Mouse (Mus musculus): Measurements from ENCODE around the gene Zbtb5. TPM values are rescaled to one million over a fixed set of nuclear protein-coding genes. Genes with fewer than 3 reads are reported as not detected.
"Not testable (repeated sequence)": the region's sequence is repeated elsewhere in the genome, so short reads cannot be mapped to it uniquely, and the experiment has no call there.

The Zbtb5 gene
- total RNA-seq (2021), result 1 to 10 TPM; 4.0 to 6.0 TPM
- long read RNA-seq, experiment 1, partial matches to known transcripts, result 1 of 1 reads
- long read RNA-seq, experiment 1, other reads (novel, unspliced or antisense), result 0 of 1 reads
- long read RNA-seq, experiment 2, full-length matches to known transcripts, result 5 of 9 reads
- long read RNA-seq, experiment 2, partial matches to known transcripts, result 4 of 9 reads
- long read RNA-seq, experiment 2, other reads (novel, unspliced or antisense), result 0 of 9 reads

DNA sequence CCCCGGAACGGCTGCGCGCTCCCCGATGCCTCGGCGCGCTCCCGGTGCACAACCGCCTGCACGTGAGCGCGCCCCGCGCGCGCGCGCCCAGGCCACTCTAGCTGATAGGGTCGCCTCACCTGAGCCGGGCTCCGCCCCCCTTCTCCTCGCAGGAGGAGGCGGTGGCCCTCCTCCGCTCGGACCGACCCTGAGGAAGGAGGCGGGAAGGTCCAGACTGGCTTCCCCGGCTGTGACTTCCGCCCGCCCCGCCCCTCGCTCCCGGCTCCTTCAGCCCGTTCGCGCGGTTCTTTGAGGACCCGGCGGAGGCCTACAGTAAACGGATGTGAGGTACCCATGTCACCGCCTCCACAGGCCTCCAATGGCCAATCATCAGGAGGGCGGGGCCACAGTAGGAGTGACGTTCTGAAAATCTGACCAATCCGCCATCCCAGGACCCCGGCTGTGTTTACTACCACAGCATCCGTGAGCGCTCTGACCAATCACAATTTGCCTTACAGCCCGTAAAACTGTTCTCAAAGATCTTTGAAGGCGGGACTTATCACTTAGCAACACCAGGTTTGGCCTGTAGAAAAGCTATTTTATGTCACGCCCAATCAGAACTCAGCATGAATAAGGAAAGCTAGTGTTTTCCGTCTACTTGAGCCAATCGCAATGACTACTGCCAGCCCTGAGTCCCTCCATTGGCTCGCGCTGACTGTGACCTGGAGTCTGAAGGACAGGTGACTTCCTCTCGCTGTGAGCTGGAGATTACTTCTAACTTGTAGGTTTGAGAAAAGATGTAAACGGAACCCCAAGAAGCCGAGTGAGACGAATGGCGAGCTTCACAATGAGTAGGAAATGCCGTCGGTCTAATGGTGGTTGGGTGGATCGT lies at the start of gene Zbtb5:
Gene Zbtb5, minus strand, starts transcription at position 308 of the 871 bp plus-strand sequence.
- intact Hi-C loops (cut with DNase I; ENCODE audit: low total_unique reads), result no loop called here
- peak; percentile 99 for DNase-seq

DNA sequence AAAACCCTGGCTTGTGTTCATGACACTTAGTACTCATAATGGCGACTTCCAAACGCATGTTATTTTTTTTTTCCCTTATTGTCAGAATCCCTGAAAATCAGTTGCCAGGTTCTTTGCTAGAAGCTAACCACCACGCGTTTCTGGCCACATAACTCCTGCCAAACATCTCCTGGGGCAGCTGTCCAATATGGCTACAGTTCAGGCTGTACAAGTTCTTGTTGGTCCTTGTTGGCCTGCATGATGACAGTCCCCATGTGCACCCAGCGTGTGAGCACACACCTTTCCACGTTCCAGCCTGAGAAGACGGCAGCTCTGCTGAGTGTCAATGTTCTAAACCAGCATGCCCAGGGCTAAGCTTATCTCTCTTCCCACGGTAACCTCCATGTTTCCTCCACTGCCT lies 43.2 kb upstream of the Zbtb5 start:
- intact Hi-C loops (cut with DNase I; ENCODE audit: low total_unique reads), result no loop called here
- peak; percentile 34 for DNase-seq

DNA sequence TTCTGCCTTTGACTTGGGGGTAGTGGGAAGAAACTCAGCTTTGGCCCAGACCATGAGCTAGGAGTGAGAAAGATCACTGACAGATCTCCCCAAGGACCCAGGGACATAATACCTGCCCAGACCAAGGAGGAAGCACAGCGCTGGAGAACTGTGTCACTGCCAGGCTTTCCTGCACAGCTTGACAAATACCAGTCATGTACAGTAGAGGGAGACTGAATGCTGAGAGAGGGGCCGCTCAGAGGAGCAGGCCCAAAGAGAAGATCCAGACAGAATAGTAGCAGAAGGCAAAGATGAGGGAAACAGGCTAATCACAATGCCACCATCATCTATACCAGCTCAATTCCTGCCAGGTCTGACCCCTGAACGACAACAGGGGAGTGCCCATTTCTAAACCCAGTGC lies 42.6 kb upstream of the Zbtb5 start:
- no peak for DNase-seq
- intact Hi-C loops (cut with DNase I; ENCODE audit: low total_unique reads), result no loop called here

DNA sequence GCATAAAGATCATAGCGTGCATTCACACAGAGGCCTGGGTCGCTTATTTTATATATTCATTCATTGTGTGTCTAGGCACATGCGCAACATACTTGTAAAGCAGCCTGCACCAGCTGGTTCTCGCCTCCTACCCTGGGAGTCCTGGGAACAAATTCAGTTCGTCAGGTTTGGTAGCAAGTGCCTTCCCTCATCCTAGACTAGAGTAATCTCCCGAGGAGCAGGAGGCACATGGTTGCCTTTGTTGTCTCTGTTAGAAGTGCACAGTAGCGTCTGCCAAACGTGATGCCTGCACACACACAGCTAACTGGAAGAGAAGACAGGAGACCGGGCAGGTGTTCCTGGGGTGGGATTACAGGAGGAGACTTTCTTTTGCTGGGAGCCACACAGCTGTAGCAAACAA lies 35.7 kb upstream of the Zbtb5 start:
- DNase-seq, result no peak
- intact Hi-C loops (cut with DNase I; ENCODE audit: low total_unique reads), result no loop called here

DNA sequence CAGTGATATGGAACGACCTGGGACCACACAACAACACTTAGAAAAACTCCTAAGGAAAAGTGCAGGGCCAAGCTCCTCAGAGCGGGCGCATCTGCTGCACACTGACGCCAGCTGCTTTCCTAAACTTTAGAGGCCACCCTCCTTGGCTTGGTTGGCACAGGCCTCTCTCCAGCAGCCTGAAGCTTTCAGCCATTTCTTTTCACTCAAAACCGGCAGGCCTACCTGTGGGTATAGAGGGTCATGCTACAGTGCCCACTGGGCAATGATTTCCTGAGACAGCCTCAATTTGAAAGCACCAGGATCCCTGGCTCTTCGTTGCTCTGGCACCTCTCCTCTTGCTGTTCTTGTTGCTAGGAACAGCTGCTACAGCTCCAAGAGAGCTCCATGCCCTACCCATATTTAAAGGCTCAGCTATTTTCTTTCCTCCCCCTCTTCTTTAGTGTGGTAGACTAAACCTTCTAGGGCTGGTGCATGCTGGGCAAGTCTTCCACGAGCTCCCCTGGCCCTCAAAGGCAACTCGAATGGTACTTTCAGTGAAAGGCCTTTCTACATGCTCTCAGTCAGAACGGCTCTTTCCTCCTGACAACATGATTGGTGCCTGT lies 35.2 kb upstream of the Zbtb5 start:
- DNase-seq, result no peak

DNA sequence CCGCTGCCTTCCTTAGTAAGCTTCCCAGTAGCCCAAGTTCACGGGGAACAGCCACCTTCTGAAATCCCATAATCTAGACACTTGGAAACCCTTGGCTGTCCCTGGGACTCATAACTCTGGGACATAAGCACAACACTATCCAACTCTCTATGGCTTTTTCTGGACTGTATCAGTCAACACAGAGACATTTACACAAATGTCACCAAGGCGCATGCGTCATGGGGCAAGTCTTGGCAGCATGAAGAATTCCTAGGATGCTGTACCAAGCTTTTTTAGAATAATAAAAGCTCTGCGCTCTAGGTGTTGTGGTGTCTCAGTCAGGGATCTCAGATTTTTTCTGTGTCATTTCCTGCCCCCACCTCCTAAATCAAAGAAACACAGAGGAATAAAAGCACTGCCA lies 34.5 kb upstream of the Zbtb5 start:
- intact Hi-C loops (cut with DNase I; ENCODE audit: low total_unique reads), result no loop called here
- no peak for DNase-seq

More for the DNA sequence above, 35.2 kb upstream of the Zbtb5 start:
- intact Hi-C loops (cut with DNase I; ENCODE audit: low total_unique reads), result no loop called here

DNA sequence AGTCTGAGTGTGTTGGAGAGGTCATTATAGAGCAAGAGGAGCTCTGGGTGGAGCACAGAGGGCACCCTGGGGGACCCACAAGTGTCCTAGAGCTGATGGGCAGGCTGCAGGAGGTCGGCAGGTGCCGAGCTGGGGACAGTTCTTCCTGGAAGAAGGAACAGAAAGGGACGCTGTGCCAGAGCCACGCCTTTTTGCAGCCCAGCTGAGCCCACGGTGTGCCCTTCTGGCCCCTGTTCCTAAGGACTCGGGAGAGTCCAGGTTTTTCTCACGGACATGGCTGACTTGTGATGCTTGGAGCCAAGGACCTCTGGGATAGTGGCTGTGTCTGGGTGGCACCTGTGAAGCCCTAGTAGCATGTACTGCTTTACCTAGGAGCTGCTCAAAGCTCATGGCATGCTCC lies 28.6 kb upstream of the Zbtb5 start:
- intact Hi-C loops (cut with DNase I; ENCODE audit: low total_unique reads), result no loop called here
- DNase-seq, result no peak

DNA sequence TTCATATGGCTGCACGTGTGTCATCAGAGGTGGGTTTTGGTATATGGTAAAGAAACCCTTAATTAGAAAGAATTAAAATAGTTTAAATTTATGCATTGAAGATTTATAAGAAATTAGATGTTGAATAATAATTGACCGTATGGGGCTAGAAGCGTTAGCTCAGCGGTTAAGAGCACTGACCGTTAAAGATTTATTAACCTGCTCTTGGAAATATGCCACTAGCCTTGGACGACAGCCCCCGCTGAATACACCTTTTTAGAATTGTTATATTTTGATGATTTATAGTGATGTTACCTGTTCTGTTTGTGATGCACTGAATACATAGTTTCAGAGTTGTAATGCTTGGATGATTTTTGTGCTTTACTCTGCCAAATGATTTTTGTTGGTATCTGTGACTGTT lies 27.3 kb upstream of the Zbtb5 start:
- DNase-seq; intact Hi-C loops (cut with DNase I; ENCODE audit: low total_unique reads): not testable (repeated sequence)

DNA sequence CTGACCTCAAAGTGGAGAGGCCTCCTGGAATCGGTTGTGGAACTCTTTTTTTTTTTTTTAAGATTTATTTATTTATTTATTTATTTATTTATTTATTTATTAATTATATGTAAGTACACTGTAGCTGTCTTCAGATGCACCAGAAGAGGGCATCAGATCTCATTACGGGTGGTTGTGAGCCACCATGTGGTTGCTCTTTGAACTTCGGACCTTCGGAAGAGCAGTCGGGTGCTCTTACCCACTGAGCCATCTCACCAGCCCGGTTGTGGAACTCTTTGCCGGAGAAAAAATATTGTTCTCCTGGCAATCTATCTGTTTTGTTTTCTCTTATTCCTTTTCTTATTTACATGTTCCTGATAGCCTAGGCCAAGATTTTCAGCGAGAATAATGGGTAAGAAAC lies 26.7 kb upstream of the Zbtb5 start:
- intact Hi-C loops (cut with DNase I; ENCODE audit: low total_unique reads); DNase-seq: not testable (repeated sequence)

DNA sequence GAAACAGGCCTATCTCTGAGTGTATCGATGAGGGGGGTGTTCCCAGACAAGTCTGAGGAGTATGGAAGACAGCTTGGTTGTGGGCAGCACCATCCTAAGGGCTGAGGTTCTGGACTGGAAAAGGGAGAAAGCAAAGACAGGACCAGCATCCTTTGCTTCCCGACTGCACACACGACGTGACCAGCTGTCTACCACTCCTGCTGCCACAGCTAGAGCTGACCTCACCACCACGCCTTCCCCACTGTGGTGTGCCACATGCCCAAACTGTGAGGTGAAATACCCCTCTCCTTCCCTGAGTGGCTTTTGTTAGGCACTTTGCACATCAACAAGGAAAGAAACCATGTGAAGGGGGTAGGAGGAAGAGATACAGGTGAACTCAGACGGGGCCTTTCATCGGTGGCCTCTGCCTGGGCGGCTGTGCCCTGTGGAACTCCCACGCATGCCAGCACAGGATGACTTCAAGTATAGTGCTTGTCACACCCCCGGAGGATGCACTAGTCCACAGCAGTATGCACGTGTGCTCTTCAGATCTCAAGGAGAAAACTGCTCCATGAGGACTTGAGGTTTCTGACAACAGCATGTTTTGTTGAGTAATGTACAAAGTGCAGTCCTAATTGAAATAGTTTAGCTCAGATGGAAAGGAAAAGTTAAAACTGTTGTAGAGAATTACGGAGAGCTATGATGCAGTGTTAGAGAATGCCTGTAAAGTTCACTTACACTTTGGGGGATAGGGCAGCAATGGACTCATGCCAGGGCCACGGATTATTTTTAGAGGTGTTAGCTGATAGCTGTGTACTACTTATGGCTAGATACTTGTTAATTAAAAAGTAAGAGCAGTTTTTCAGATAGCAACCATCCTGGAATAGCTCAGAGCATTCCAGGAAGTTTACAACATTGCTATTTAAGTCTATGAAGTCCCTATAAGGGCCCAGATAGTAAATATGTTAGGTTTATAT lies 25.5 kb upstream of the Zbtb5 start:
- DNase-seq, result no peak
- intact Hi-C loops (cut with DNase I; ENCODE audit: low total_unique reads), result no loop called here

DNA sequence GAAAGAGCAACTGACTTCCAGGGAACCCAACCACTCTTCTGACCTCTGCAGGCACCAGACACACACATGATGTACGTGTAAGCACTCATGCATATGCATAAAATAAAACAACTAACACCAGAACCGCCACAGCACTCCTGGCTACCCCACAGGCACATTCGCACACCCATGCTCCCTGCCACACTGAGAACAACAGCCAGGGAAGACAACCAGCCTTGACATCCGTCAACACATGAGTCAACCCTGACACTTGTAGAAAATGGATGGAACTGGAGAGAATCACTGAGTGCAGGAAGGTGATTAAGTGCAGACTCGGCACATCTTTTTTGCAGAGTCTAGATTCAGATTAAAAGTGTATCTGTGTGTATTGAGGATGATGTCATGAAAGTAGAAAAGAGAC lies 24.4 kb upstream of the Zbtb5 start:
- no peak for DNase-seq
- intact Hi-C loops (cut with DNase I; ENCODE audit: low total_unique reads), result no loop called here

DNA sequence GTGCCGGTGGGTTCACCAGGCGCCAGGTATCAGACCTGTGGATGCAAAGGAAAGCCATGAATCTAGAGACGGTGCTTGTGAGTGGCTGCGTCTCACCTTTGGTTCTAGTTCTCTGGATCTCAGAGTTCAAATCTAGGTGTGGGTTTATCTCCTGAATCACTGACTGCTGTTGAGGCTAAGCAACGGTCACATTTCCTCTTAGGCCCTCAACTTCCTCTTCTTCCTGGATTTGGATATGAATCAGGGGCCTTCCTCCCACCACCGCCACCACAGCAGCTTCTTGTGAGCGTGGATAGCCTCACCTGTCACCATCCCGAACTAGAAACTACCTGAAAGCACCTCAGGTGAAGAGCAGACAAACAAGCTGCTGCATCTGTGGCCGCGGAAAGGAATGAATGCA lies 23.8 kb upstream of the Zbtb5 start:
- no peak for DNase-seq
- intact Hi-C loops (cut with DNase I; ENCODE audit: low total_unique reads), result no loop called here

DNA sequence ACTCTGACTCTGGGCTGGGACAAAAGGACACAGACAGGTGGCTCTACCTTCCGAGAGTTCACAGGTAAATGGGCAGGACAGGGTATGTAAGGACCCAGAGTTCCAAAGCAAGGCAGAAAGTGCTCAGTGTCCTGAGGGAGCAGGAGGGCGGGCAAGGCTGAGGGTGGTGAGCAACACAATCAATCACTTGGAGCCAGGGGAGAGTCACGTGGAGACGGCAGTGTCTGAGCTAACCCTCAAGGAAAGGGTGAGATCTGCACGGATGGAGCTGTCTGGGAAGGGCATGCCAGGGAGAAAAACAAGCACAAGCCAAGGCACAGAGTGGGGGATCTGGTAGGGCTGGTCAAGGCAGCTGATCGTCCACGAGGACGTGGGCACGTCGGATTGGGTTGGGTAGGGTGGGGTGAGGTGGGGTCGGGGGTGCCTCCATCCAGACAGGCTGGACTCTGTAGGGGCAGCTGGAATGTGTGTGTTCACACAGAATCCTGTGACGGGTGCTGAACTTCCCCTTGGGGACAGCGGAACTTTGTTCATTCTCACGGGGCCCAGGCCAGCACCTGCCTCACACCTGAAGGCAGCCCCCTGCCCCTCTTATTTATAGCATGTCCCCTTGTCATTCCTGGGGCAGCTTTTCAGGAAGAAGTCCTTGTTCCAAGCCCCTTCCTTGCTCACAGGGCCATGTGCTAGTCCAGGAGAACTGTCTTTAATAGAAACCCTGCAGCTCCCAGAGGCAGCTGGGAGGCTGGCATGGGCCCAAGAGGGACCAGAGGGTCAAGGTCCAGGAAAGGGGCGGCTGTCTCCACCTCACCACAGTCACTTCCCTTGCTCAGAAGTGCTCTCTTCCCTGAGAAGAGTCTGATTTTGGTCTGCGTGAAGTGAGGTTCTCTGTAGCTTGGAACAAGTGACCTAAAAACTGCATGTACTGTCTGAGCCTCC lies 22.7 kb upstream of the Zbtb5 start:
- DNase-seq, result no peak
- intact Hi-C loops (cut with DNase I; ENCODE audit: low total_unique reads), result no loop called here

DNA sequence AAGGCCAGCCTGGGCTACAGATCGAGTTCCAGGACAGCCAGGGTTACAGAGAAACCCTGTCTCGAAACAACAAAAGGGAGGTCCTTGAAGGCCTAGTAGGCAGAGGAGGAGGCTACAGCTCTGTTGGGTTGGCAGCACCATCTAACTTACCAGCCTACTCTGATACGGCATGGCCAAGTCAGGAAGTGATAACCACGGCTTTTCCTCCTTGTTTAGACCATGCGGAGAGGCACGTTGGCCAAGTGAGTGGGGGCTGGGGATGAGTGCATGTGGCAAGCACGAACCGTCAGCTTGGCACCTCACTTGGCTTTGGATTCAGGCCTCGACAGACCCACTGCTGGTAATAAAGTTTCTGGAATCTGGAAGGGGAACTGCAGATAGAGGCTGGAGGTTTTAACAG lies 20.4 kb upstream of the Zbtb5 start:
- intact Hi-C loops (cut with DNase I; ENCODE audit: low total_unique reads), result no loop called here

DNA sequence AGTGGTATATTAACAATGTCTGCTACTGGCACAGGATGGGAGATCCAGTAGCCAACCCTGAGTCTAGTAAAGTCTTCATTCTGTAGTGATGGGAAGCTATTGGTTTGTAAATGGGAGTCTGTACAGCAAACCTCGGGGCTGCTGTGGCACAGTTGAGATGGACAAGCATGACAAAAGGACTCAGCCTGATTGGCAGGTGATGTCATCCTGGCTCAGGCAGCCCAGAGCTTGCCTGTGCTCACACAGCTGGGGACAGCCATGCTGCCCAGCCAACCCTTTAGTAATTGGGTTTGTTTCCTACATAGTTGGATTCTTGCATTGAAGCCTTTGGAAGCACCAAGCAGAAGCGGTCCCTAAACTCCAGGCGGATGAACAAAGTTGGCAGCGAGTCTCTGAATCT lies 14.2 kb upstream of the Zbtb5 start:
- intact Hi-C loops (cut with DNase I; ENCODE audit: low total_unique reads), result loop anchor here (5.0 kb wide), 1 partner anchor 256 kb away; no protein-coding TSS in a partner anchor
- DNase-seq, result no peak

More for the DNA sequence above, 20.4 kb upstream of the Zbtb5 start:
- no peak for DNase-seq

DNA sequence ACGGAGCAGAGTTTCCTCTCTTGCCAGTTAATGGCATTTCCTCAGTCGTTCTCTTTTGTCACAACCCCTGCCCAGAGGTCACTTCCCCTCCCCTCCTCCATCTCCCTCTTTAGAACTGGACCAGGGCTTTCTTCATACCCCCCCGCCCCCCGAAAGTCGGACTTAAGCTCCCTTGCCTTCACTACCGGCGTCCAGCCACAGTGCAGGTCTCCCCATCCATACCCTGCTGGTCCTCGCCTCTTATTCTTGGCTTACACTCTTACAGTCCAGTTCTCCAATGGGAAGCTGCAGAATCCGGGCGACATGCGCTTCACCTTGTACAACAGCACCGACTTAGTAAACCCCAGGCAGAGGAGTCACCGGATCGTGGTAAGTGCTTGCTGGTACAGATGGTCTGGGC lies 6.8 kb upstream of the Zbtb5 start:
- no peak for DNase-seq
- intact Hi-C loops (cut with DNase I; ENCODE audit: low total_unique reads), result no loop called here

DNA sequence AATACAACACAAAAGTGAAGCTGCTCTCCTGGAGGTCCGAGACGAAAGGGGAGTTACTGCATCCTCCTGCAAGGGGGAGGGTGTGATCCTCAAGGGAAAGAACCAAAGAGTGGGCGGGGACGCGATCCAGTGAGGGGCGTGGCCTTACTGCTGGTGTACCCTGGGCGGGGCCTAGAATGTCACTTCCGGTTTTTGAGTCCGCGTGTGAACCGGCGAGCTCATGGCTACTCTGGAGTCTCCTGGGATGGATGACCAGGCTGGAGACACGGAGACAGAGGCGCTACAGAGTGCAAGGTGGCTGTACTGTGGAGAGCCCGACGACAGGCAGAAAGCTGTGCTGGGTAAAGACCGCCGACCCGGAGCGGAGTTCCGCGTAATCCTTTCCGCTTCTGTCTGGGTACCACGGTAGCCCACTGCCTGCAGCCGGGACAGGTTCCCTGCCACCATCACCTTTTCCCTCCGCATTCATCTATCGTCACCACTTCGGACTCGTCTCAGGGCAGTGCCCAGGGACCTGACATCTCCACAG lies 6.3 kb upstream of the Zbtb5 start, which contains the start of gene Polr1e:
Gene Polr1e, plus strand, starts transcription at position 132 of the 529 bp plus-strand sequence.
- intact Hi-C loops (cut with DNase I; ENCODE audit: low total_unique reads), result no loop called here
- peak; percentile 92 for DNase-seq

DNA sequence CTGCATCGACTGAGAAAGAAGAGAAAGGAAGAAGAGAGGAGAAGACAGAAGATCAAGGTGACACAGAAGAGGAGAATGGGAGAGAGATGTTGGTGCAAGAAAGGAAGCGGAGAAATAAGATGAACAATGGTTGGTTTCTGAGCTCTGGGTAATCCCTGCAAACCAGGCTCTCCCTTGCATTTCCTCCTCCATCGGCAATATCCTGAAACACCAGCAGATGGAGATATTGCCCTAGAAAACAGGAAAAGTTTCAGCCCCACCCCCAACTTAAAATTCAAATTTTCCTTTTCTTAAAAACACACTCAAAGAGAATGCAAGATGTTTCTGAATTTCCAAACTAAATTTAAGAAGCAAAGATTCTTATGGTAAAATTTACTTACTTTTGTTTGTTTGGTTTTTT lies 3.4 kb upstream of the Zbtb5 start:
- intact Hi-C loops (cut with DNase I; ENCODE audit: low total_unique reads), result no loop called here
- DNase-seq, result no peak
